Mouse (Mus musculus) left cerebral cortex, postnatal 25 days (tissue): ENCODE results near the gene Pip4k2b. TPM values are rescaled to one million over a fixed set of nuclear protein-coding genes. Genes with fewer than 3 reads are reported as not detected.

Experiments used
- DNase-seq, 2 experiments: peaks; one replicate each; pipeline ENCODE4 v3.0.0; 2022; ENCODE audit warnings: low spot score in 2 of 2, mixed read lengths in 1 of 2
- intact Hi-C: fragments of 180-260 bp; cut with DNase I; formaldehyde crosslinking; loops from one replicate; pipeline ENCODE4 v1.15.1; 2025
- total RNA-seq, 2 experiments: library from RNA; stranded (reverse); gene quantifications; 2 replicates each; pipeline ENCODE4 v1.2.3; 2021

Gene Pip4k2b
- total RNA-seq, 2 experiments from 2014 or later = 111 to 118 TPM

DNA sequence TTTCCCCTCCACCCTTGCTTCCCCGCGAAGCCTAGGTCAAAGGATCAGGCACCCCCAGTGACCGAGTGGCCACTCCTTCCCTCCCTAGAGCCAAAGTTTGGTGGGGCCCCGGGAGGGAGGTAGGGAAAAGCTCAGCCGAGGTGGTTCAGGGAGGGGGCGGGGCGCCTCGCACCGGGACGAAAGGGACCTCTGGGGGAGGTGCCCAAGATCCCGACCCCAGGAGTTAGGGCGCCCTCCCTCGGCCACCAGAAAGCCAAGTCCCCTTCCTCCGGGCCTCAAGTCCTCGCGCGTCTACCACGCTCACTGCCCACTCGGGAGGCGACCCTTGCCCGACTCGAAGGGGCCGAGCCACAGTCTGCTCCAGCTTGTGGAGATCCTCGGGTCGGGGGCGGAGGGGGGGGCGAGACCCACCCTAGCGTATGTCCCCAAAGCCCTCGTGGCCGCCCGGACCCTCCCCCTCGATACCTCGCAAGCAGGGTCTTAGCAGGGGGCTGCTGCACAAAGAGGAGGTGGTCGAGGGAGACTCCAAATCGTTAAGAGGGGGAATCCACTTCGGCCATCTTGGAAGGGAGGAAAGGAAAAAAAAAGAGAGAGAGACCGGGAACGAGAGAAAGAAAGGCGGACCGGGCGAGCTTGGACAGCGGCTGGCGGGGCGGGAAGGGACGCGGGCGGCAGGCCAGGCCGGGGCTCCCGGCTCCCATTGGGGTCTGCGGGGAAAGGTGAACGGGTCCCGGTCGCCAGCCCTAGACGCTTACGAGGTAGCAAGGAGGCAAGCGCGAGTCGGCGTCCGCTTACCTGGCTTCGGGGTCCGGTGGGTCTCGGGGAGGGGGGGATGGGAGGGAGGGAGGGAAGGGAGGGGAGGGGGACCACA, 45.5 kb downstream of the Pip4k2b start:
- intact Hi-C loops = loop anchor here (2.0 to 10.0 kb wide), 3 partner anchors 37 to 204 kb away; partner anchors contain the start of genes Mllt6 and Pip4k2b
- DNase-seq = no peak

DNA sequence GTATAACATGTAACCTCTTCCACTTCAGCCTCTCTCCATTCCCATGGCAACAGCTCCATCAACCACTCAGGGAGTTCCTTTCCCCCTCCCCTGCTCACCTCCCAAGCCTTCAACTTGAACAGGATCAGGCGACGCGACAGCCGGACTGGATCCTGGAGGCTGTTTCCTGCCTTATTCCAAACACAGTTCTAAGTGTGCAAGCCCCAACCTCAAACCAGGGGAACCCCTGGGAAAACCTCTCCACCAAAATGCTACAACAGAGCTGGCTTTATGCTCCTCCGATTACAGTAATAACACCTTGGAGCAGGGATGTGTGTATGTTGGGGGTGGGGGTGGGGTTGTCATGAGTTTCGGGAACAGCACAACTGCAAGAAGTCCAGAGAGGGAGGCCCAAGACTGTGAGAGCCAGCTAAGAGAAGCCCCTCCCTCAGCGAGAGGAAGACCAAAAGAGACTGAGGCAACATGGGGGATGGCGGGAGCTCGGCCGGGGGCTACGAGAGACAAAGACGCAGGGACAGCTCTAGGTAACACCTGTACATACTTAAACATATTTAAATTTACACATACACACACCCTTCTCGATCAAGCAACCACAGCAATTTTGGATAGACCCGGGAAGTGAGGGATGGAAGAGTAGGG, 46.5 kb downstream of the Pip4k2b start:
- intact Hi-C loops = loop anchor here (2.0 to 10.0 kb wide), 3 partner anchors 36 to 203 kb away; partner anchors contain the start of genes Mllt6 and Pip4k2b
- no peak for DNase-seq

DNA sequence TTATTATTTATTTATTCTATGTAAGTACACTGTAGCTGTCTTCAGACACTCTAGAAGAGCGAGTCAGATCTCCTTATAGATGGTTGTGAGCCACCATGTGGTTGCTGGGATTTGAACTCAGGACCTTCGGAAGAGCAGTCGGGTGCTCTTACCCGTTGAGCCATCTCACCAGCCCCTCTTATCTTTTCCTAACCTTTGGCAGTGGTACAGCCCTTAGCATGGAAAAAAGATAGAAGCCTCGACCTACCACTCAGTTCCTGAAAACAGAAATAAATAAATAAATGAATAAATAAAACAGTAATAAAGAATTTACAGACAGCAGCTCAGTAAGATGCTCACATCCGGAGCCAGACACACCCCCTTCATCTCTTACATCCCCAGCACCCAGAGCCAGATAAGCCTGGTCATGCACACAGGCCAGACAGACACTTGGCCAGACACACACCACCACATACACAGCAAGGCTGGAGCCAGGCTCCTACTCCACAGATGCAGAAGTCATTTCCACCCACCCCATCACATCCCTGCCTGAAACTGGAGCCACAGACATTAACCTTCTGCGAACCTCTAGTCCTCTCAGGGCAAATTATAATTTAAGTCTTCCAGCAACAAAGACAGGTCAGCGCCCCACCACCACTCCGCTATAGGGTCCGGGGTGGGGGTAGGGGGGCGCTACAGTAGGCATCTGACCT, 47.2 kb downstream of the Pip4k2b start:
- intact Hi-C loops = loop anchor here (5.0 to 10.0 kb wide), 2 partner anchors 35 to 203 kb away; partner anchors contain the start of gene Mllt6
- DNase-seq = no peak

- DNase-seq = no peak
- intact Hi-C loops = loop anchor here (5.0 to 10.0 kb wide), 2 partner anchors 34 to 202 kb away; partner anchors contain the start of gene Mllt6
These were observed 47.8 kb downstream of the Pip4k2b start for GRCm38 (mm10) chr11:97696669-97697068.

DNA sequence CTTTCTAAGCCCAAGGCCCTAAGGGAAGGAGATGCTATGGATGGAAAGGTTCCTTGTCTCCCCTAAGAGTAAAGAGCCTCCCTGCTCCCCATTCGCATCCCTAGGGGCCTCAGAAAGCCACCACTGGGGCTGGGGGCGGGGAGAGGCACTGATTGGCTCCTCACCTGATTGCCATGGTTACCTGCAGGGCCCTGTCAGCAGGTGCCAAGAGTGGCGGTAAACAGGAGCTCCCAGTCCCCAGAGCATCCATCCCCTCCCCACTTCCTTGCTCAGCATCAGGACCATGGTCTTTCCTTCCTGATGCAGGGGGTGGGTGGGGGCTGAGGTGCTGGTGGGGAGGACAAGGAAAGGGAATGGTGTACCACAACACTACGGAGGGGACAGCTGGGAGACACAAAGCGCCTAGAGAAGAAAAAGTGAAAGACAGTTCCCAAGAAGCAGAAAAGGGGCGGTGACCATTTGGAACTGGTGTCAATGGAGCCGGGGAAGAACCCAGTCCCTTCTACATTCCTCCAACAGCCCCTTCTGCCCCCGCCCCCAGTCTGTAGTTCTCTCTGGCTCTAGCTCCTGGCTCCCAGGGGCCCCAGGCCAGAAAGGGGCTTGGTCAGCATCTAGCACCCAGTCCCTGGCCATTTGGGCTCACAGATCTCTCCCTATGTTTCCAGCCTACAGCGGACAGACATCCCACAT, 48.6 kb downstream of the Pip4k2b start:
- no peak for DNase-seq
- intact Hi-C loops = loop anchor here (5.0 to 10.0 kb wide), 2 partner anchors 34 to 201 kb away; partner anchors contain the start of gene Mllt6

DNA sequence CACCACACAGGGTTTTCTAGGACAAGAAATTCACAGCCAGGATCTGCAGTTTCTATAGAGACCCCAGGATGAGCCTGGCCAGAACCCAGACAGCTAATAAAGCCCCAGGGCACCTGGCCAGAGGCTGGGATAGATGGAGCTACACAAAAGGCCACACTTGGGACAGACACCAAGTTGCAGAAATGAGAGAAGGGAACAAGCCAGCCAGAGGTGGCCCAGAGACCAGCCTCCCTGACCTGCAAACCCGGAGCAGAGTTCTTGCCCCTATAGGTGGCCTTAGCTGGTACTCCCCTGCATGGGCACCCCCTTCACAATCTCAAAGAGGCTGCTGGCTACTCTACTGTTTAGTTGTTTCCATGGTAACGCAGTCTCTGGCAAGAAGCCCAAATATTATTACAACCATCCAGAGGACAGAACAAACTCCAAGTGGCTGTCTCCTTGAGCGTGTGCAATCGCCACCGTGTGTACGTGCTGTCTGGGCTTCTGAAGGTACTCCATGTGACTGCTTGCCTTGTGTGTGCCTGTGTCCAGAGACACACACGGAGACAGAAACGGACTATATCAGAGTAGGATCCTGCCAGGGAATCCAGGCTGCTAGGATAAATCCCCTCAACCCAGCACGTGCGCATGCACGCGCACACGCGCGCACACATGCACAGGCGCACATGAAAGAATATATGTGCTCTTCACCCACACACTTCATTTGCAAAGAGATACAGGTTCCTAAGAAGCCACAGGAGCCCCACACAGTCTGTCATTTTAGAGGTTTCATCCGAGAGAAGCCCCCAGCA, 49.4 kb downstream of the Pip4k2b start:
- intact Hi-C loops = loop anchor here (5.0 to 10.0 kb wide), 2 partner anchors 33 to 200 kb away; partner anchors contain the start of gene Mllt6
- peak; percentile 58 to 74 for DNase-seq

- intact Hi-C loops = loop anchor here (10.0 kb wide), 1 partner anchor 200 kb away; no protein-coding TSS in a partner anchor
- no peak for DNase-seq
These were observed 50.1 kb downstream of the Pip4k2b start for GRCm38 (mm10) chr11:97694435-97694834.

- peak in 1 of 2 experiments; percentile 40 for DNase-seq
- intact Hi-C loops = loop anchor here (2.0 to 10.0 kb wide), 2 partner anchors 45 to 195 kb away; no protein-coding TSS in a partner anchor
These were observed 54.6 kb downstream of the Pip4k2b start for GRCm38 (mm10) chr11:97689861-97690260.

GRCm38 (mm10) chr11:97687061-97687460, 57.4 kb downstream of the Pip4k2b start:
- intact Hi-C loops = no loop called here
- no peak for DNase-seq

GRCm38 (mm10) chr11:97686322-97686908, 58.1 kb downstream of the Pip4k2b start:
- no peak for DNase-seq
- intact Hi-C loops = no loop called here

DNA sequence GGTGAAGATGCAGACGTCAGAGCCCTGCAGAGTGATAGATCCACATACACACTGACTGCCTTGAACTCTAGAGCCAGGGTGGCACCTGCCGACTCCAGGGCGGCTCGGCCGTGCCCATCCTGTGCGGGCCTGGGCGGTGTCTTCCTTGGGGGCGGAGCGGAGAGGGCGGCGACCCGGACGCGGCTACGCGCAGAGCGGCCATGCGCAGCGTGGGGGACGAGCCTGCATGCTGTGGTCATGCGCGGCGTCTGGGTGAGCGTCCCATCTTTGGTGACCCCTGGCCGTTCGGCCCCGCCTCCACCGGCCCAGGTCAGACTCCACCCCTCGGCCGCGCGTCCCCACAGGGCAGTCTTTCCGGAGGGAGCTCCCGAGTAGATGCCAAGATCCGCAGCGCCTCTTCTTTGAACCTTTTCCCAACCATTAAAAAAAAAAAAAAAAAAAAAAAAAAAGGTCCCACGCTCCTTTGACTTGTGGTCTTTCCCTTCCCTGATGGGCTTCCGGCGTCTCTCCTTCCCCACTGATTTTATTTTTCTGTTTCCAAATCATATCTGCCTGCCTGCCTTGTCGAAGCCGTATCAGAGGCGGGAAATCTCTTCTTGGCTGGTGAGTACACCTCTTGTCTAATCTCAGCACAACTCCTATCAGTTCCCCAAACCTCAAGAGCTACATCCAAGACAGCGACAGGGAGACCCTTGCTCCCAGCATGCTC, 58.7 kb downstream of the Pip4k2b start, which contains the start of gene Cisd3:
TSS of gene Cisd3 (plus strand) at position 214 of the 709 bp plus-strand sequence.
- peak; percentile 88 to 92 for DNase-seq
- intact Hi-C loops = no loop called here

- no peak for DNase-seq
- intact Hi-C loops = no loop called here
These were observed 59.7 kb downstream of the Pip4k2b start for GRCm38 (mm10) chr11:97684766-97685165.

- intact Hi-C loops = no loop called here
- DNase-seq = no peak
These were observed 60.3 kb downstream of the Pip4k2b start for GRCm38 (mm10) chr11:97684063-97684680.

DNA sequence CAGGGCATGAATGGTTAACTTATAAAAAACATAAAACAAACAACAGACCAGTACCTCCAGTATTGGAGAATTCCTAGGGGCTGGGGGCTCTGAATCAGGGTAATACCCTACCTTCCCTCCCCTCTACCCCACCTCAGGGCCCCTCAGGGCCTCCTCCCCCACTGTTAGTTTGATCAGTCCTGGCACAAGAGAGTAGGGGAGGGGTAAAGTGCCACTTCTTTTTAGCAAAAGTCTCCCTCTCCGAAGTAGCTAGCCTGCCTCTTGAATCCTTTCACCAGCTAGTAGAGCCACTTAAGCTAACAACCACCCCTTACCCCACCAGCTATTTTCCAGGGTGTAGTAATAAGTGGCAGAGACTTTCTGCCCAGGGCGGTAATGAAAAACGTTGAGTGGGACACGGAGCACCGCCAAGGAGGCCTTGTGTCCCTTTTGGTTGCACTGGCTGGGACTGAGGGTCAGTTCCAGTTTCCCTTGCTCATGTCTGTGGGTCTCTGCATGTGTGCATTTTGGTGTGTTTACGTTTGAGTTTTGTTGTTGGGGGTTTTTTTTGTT, 61.9 kb downstream of the Pip4k2b start:
- DNase-seq = no peak
- intact Hi-C loops = no loop called here

- DNase-seq = no peak
- intact Hi-C loops = no loop called here
These were observed 64.1 kb downstream of the Pip4k2b start for GRCm38 (mm10) chr11:97680430-97680829.

GRCm38 (mm10) chr11:97678301-97678700, 66.2 kb downstream of the Pip4k2b start:
- intact Hi-C loops = no loop called here
- no peak for DNase-seq

DNA sequence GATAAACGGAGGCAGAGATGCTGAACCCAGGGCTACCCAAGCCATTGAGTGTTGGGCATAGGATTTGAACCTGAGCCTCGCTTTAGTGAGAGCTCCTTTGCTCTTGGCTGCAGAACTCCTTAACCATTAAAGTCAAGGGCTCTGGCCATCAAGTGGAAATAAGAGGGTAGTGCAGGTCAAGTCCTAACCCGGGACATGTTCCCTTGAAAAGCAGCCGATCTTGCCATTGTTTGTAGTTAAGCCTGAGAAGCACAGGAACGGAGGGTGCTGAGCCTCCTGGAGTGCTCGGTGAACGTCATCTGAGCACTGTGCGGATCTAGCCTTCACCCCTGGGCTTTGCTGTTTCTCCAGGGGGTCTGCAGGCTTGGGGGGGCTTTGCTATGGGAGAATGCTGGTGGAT, 66.7 kb downstream of the Pip4k2b start:
- intact Hi-C loops = no loop called here
- DNase-seq = no peak
